Mouse (Mus musculus) large intestine, adult 2 months (tissue): ENCODE results near the gene Hoga1. TPM values are rescaled to one million over a fixed set of nuclear protein-coding genes. Genes with fewer than 3 reads are reported as not detected.
A peak's percentile ranks its signal among the peaks of the same experiment; 100 is the strongest.

Experiments
- DNase-seq: peaks from one replicate; pipeline ENCODE4 v3.0.0-alpha.2; 2012; ENCODE audit warnings: low read depth, low spot score
- WGBS: fragments of 180-500 bp; shearing (Covaris S2); methylation state at CpG from one replicate; pipeline ENCODE4 v1.1.7; 2018; 5-methylcytosine and 5-hydroxymethylcytosine counted together
- polyA plus RNA-seq: library from polyadenylated mRNA; depleted of rRNA; stranded (reverse); fragments of >200 nt; gene quantifications from 2 replicates; pipeline ENCODE4 v1.2.3, GENCODE M21; 2012

Gene Hoga1
- polyA plus RNA-seq, 1 experiment = 0.57 TPM

DNA sequence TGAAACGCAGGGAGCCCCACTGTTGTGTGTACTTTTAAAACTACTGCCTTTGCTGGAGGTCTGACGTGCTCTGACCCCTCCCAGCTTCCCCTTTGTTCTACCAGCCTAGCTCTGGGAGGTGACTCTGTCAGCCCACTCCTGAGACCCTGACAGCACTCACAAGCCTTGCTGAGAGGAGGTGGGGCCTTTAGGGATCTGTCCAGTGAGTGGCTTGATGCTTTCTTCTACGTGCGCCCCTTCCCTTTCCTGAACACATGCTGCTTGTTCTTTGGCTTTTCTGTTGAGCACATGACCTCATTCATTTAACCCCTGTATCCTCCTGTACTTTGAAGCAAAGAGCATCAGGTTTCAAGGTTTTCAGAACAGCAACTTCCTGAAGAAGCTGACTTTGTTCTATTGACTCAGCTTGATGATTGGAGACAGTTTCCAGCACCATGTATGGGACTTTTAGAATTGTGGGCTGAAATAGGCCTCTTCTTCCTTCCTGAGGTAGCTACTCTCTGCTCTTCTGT lies 26.3 kb upstream of the Hoga1 start:
- DNase-seq = no peak
- 63% methylated on average over 4 of the region's 4 CpGs for WGBS

DNA sequence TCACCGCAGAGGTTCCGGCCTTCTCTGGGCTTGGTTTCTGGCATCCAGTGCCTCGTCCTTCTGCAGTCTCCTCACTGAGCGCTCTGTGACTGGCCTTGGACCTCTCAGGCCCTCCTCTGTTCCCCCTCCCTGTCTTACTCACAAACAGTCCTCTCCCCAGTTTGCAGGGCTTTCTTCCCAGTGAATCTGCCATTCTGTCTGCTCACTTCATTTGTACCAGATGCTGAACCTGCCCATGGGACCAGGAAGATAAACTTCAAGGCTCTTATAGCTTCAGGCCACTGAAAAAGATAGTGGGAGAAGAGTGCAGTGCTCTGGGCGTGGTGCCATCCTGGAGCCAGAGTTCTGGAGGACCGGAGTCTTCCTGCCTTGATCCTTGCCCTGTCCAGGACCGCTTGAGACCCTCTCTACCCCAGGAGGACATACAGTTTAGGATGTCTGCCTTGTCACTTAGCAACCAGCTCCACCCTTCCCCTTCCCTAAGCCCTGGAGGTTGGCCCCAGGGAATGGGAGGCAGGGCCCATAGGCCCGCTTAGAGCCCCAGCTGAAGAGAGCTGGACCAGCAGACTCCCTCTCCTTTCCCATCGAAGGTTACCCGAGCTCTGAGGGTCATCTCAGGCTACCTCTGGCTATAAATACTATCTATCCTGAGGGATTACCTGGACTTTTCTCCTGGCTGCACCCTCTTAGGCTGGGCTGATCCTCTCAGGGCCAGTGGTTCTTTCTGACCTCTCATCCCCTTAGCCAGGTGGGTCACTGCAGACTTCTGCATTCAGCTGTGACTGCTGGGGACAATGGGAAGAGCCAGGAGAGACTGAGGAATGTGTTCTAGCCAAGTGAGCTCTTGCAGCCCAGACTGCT lies 23.5 kb upstream of the Hoga1 start:
- WGBS = 77% methylated on average over 10 of the region's 10 CpGs
- DNase-seq = no peak

GRCm38 (mm10) chr19:42022542-42022848 lies 22.9 kb upstream of the Hoga1 start:
- WGBS = 81% methylated on average over 2 of the region's 2 CpGs

DNA sequence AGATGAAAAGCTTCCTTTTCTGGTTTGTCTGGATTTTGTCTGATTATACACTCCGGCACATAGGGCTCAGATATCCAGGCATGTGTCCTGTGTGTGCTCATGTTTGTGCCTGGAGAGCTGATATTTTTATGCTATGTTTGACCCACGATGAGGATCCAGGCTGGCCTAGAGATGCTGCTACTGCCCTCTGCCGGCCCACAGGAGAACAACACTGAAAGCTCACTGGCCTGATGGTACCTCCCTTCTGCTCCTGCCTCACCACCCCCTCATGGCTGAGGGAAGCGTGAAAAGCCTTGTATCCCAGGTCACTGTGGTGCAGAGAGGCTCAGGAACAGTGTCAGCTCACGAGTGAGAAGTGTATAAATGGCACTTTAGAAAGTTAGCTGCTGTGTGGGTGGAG lies 19.3 kb upstream of the Hoga1 start:
- 6% methylated on average over 5 of the region's 5 CpGs for WGBS

More at GRCm38 (mm10) chr19:42022542-42022848, 22.9 kb upstream of the Hoga1 start:
- no peak for DNase-seq

GRCm38 (mm10) chr19:42031112-42031511 lies 14.3 kb upstream of the Hoga1 start:
- no peak for DNase-seq
- 79% methylated on average over 5 of the region's 5 CpGs for WGBS

More for the DNA sequence above, 19.3 kb upstream of the Hoga1 start:
- peak; percentile 42 for DNase-seq

DNA sequence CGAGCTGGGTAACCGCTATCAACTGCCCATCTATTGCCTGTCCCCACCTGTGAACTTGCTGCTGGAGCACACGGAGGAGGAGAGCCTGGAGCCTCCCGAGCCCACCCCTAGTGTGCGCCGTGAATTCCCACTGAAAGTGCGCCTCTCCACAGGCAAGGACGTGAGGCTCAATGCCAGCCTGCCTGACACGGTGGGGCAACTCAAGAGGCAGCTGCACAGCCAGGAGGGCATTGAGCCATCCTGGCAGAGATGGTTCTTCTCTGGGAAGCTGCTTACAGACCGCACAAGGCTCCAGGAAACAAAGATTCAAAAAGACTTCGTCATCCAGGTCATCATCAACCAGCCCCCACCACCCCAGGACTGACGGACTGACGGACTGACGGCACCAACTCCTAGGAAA lies 11.8 kb upstream of the Hoga1 start:
- 93% methylated on average over 14 of the region's 14 CpGs for WGBS
- no peak for DNase-seq

- no peak for DNase-seq
- WGBS = 84% methylated on average over 9 of the region's 9 CpGs
These were observed 11.1 kb upstream of the Hoga1 start for GRCm38 (mm10) chr19:42034146-42034775.

- no peak for DNase-seq
- WGBS = 53% methylated on average over 11 of the region's 11 CpGs
These were observed 10.4 kb upstream of the Hoga1 start for GRCm38 (mm10) chr19:42034881-42035455.

- peak; percentile 65 for DNase-seq
- WGBS = 54% methylated on average over 19 of the region's 19 CpGs
These were observed 9.8 kb upstream of the Hoga1 start, which contains the start of gene Ankrd2 for GRCm38 (mm10) chr19:42035456-42036248. Gene Ankrd2 (plus strand): TSS chr19:42036000.

DNA sequence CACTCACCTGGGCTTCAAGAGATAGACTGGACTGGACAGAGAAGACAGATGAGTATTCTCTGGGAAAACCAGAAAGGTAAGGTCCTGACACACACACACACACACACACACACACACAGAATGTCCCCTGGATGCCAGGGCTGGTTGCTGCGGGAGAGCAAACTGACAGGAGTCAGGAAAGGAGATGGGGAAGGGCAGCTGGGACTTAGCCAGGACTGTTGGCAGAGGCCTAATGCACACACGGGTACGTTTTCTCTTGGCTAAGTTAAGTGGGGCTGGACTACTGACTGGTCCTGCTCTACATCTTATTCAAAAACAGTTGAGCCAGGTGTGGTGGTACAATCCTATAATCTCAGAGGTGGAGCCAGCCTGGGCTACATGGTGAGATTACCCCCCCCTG lies 9.1 kb upstream of the Hoga1 start:
- no peak for DNase-seq
- WGBS = 61% methylated on average over 3 of the region's 3 CpGs

GRCm38 (mm10) chr19:42037167-42037702 lies 8.2 kb upstream of the Hoga1 start:
- no peak for DNase-seq
- 63% methylated on average over 11 of the region's 11 CpGs for WGBS

DNA sequence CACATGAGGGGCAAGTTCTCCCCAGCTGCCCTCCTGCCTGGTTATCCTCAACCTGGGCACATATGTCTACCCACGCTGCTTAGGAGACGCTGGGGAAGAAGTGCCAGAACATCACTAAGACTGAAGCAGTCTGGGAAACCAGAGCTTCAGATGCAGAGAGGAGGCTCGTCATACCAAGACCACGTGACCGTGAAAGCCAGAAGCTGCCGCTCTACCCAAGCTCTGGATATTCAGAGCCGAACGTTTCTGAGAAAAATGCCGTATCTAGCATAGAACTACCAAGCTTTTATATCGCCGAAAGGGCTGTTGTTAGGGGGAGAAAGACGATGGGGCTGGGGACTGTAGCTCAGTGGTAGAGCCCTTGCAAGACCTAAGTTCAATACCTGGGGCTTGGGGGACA lies 7.1 kb upstream of the Hoga1 start:
- WGBS = 86% methylated on average over 12 of the region's 12 CpGs
- no peak for DNase-seq

DNA sequence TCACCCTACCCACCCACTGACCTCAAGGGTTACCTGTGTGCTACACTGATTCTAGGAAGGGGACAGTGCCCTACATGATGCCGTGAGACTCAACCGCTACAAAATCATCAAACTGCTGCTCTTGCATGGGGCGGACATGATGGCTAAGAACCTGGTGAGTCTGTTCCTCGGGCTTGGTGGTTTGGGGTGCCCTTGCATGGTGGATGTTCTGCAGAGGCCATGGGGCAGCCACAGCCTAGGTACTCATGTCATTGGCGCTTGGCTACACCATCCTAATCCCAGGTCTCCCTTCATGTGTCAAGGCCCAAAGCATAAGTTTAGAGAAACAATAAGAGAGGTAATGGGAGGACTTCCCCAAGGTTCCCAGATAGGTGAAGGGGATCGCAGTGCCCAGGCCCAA lies 1.4 kb upstream of the Hoga1 start:
- DNase-seq = no peak
- 97% methylated on average over 6 of the region's 6 CpGs for WGBS

GRCm38 (mm10) chr19:42050251-42050650 lies 4.8 kb downstream of the Hoga1 start:
- WGBS = 84% methylated on average over 1 of the region's 1 CpGs
- no peak for DNase-seq

DNA sequence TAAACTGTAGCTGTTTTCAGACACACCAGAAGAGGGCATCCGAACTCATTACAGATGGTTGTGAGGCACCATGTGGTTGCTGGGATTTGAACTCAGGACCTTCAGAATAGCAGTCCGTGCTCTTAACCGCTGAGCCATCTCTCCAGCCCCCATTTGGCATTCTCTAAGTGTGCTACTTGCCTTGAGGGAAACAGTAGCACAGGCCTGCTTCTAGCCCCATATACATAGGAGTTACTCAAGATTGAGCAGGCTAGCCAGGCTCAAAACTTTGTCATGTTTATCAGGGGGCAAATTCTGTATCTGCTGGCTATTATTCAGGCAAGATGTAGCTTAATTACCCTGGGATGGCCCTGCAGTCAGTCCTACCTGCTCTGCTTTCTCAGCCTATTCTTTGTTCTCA lies 5.9 kb downstream of the Hoga1 start:
- no peak for DNase-seq
- WGBS = 86% methylated on average over 3 of the region's 3 CpGs

GRCm38 (mm10) chr19:42051948-42052347 lies 6.5 kb downstream of the Hoga1 start, which contains the start of gene 4933411K16Rik:
Gene 4933411K16Rik (plus strand): TSS chr19:42052248.
- no peak for DNase-seq
- WGBS = 75% methylated on average over 4 of the region's 4 CpGs

- no peak for DNase-seq
- 62% methylated on average over 6 of the region's 6 CpGs for WGBS
These were observed 8.8 kb downstream of the Hoga1 start for GRCm38 (mm10) chr19:42054255-42054654.

DNA sequence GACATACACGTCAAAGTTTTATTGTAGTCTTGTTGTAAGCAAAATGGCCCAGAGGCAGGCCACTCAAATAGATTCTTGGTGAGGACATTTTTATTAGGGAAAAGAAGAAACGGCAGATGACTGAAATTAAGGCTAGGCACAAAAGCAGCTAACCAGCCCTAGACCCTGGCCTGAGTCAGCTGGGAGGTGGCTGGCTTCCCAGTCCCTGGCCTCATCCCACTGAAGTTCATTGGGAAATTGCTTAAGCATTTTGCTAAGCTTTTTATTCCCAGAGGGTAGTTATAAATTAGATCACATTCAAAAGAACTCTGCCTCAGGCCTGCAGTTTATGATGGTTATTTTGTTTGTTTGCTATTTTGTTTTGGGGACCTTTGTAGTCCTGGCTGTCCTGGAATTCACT lies 10.5 kb downstream of the Hoga1 start:
- DNase-seq = no peak
- 72% methylated on average over 2 of the region's 2 CpGs for WGBS

DNA sequence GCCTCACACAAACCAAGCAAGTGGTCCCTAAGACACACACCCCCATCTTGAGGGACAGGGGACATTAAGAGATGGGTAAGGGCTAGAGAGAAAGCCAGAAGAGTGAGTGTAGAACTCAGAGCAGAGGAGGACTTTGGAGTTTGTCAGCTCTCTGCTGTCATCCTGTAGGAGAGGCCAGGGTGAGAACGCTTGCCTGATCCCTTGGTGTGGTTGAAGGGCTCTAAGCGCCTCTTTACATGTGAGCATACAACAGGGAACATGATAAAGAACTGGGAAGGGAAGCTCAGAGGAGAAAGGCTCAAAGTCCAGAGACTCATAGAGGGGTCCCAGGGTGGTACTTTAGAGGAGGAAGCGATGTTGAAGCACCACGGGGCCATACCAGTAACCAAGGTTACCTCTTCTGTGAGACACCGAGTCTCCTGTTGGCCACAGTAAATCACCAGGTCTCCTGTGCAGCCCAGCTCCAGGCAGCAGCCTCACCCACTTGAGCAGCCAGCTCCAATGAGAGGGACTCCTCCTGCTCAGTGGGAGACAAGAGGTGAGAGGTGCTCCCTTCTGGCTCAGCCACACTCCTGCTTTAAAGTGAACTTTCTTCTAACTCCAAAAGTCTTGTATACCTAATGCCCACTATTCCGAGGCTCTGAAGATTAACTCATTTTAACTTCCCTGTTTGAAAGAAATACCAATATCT lies 11.5 kb downstream of the Hoga1 start:
- WGBS = 74% methylated on average over 6 of the region's 6 CpGs

More for the DNA sequence above, 11.5 kb downstream of the Hoga1 start:
- no peak for DNase-seq
